Mouse (Mus musculus): Measurements from ENCODE around the gene Lzic.

The Lzic gene

DNA sequence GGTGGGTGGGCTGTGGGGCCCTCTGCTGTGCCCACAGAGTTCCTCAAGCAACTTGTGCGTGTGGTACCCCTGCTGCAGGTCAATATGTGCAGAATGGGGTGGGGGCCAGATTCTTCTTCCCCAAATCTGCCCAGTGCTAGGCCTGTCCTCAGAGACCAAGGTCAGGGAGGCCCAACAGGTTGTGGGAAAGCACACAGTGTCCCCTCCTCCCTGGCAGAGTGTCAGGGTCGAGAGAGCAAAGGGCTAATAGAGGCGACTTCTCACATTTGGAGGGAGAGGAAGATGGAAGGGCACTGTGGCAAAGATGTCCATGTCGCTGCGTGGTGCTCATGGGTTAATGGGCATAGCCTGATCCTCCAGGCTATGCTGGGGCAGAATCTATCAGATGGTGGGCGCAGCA, 40.8 kb downstream of the Lzic start:
- no peak for DNase-seq (ENCODE audit: extremely low read depth, low read depth)

DNA sequence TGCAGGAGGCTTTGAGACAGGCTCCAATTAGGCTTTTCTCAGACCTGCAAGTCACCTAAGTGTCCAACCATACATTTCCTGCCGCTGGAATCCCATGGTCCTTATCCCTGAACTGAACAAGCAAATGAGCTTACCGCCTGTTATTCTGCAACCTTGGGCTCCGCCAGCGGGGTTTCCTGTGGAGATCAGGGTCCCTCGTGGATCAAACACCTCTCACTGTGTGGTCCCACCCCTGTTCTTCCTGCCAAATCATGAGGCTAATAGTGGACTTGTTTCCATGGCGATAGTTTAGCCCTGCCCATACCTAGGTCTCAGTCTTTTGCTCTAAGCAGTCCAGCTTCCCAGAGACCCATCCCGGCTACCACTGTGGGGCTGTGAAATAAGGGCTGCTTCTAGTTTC, 41.3 kb downstream of the Lzic start:
- DNase-seq (ENCODE audit: extremely low read depth, low read depth) = no peak

DNA sequence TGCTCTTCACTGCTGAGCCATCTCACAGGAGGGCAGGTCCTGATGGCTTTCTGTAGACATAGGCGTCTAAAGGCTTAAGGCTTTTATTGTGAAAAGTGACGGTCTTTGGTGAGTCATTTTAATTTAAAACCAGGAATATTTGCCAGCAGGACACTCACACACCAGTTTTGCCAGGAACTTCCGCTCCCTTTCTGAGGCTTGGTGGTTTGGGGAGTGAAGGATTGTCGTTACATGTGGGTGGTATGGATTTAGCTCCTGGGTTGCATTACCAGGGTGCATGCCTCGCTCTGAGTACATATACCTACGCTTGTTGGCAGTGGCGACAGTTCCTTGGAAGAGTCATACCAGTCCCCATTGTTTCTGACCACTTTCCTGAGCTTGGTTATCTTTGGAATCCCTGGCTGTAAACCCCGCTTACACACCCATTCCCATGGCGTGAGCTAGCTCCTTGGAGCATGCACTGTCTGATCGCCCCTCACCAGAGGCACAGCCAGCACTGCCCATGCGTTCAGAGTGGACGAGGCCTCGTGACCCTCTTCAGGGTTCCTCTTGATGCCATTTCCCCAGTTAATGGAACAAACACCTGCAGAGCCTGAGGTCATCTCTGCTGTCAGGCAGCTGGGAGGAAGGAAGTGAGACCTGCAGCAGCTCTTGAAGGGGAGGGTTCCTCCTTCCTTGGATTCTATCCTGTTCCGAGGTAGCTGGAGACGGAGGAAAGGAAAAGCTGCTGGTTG, 42.8 kb downstream of the Lzic start:
- DNase-seq (ENCODE audit: extremely low read depth, low read depth) = no peak

DNA sequence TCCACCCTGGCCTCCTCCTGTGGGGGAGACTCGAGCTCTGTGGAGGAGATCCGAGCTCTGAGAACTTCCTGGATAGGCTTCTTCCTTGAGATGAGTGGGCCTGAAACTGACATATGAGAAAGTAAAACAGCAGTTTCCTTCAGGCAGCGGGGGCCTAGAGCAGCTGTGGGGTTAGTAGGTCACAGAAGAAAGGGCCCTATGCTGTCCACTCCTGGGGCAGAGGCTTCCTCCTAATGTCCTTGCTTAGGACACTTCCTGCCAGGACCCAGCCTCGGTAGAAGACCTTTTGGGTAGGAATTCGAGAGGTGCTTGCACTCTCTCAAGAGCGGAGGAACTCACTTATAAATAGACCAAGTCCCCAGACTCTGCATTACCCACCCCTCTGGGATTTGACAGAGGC, 44.7 kb downstream of the Lzic start:
- DNase-seq (ENCODE audit: extremely low read depth, low read depth) = no peak

DNA sequence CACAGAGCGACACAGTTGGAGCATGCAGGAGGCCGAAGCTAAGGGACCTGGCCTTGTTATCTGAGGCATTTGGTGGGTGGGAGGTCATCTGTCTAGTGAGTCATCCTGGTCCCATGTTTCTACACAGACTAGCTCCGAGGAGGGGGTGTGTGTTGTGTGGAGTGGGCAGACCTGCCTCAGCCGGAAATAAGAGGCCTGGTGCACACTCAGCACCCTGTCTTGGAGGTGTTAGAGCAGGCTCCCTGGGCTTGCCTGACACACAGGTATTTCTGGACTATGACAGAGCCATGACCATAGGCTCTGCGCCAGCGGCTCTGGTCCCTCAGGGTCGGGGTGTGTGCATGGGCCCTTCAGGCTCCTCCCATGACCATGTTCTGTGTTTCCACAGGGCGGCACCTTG, 54.4 kb downstream of the Lzic start:
- no peak for DNase-seq (ENCODE audit: extremely low read depth, low read depth)

DNA sequence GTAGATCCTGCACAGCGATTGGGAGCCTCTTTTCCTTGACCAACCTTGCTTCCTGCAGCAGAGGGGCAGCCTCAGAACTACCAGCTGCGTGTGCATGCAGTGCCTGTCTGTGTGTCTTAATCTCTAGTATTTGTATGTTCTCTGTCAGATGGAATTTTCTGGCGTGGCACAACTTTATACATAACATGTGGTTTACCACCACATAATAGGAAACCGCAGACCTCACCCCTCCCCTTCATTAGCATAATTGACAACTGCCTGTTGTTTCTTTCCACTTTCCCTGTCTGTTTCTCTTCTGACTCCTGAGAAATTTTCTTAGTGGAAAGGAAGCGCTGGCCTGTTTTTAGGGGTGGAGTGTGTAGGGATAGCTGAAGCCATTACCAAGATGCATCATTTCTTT, 56.9 kb downstream of the Lzic start:
- DNase-seq (ENCODE audit: extremely low read depth, low read depth) = no peak

DNA sequence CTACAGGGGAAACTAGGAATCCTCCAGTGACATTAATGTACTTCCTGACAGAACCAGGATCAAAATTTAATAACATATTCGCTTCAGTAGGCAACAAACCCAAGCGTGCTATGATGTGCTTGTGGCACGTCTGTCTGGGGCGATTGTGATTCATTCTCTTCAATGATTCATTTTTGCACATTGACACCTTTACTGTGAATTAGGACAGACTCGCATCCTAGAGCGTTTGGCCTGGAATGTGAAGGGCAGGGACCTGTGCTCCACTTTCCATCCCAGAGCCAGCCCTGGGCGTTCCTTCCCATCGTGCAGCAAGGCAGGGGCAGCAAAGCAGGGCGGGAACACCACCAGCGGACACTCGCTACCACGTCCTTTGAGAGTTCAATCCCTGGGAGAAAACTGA, 57.4 kb downstream of the Lzic start:
- no peak for DNase-seq (ENCODE audit: extremely low read depth, low read depth)

DNA sequence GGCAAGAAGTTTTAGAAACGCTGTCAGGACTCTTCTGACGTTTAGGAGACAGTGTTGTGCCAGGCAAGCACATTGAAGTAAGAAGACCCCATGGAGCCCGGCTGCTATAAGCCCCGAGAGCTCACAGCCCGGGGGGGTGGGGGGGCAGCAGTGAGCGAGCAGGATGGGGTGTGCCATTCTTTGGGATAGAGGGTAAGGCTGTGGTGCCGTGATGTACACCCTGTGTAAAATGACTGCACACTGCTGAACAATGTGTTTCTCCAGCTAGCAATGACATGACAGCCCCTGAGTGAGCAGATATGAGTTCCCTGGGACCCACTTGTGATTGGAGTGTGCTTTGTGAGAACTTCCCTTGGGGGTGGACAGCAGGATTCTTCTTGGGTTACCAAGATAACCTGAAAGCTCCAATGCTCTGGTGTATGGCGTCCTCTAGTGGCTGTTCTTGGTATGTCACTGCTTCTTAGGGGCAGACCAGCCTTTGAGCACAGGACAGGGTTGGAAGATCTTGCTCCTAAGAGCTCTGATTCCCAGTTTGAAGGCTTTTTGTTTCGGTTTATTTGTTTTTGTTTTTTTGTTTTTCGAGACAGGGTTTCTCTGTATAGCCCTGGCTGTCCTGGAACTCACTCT, 58.0 kb downstream of the Lzic start:
- DNase-seq (ENCODE audit: extremely low read depth, low read depth) = peak; percentile 51

DNA sequence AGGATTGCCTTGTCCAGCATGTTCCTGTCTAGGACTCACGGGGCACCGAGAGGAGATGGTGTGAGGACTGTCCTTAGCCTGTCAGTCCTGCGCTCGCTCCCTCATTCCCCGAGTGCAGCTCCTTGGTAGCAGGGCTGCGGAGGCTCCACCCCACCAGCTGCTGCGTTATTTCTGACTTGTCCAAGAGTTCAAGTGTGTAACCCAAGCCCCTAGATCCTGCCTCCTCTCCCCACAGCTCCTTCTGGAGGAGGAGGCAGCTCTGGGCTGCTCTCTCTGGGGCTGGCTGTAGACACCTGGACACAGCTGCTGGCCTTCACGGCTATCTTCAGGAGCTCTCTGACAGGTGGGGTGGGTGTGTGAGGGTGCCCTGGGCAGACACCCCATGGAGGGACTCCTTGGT, 59.9 kb downstream of the Lzic start:
- DNase-seq (ENCODE audit: extremely low read depth, low read depth) = no peak
